ENCODE assay signal across 9 mouse cellular contexts in the genomic region with DNA sequence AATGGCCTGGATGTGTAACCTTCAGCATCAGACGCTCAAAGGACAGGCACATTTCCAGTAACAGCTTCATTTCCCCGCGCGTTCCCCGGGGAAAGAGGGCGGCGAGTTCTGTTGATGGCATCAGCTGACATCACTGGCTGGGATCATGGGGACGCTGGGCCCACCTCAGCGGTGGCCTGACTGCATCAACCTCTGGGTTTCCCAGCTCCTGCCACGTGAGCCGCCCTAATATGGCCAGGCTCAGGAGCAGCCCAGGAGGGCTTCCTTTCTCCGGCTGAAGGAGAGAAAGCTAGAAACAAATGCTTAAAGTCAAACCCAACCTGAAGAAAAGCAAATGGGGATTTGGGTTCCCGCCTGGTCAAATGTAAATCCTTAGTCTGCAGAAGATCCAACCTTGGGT. TPM values are rescaled to one million over a fixed set of nuclear protein-coding genes. Genes with fewer than 3 reads are reported as not detected.
A peak's percentile ranks its signal among the peaks of the same experiment; 100 is the strongest.
DNase-seq lines count a peak whose midpoint lies in the region; ATAC-seq lines count a peak whose summit lies in the region.
"Had no signal": no experiment of that assay in that cellular context is flagged by ENCODE, and none has a peak within 500 bp of the region (broad histone marks: within the 10 kb centered on the region; RNA-seq: fewer than 3 reads in every experiment).

No protein-coding gene starts in this region.

- H3K27ac ChIP-seq in lung, embryonic 15.5 days, result no peak overlapping the region
- H3K27ac ChIP-seq in intestine, embryonic 14.5 days (ENCODE audit: low read depth), result peak overlapping the region; percentile 70; the same call in 1 of the 2 replicates
- no peak overlapping the region for H3K27ac ChIP-seq in liver, embryonic 13.5 days

- WGBS in lung, embryonic 15.5 days, result 11% methylated on average over 13 of the region's 13 CpGs
- WGBS in intestine, embryonic 14.5 days, result 3% methylated on average over 13 of the region's 13 CpGs
- 20% methylated on average over 13 of the region's 13 CpGs for WGBS in liver, embryonic 13.5 days (ENCODE audit: insufficient replicate concordance)

- H3K4me2 ChIP-seq in lung, embryonic 15.5 days, result peak overlapping the region; percentile 97
- H3K4me2 ChIP-seq in intestine, embryonic 14.5 days (ENCODE audit: low read length), result peak overlapping the region; percentile 89
- peak overlapping the region; percentile 67 for H3K4me2 ChIP-seq in liver, embryonic 13.5 days

- intact Hi-C loops in gastrocnemius, postnatal 14 days (cut with DNase I; ENCODE audit: low total_unique reads), result no loop called here

- peaks cover 19% of the 10 kb centered on the region for H3K4me1 ChIP-seq in lung, embryonic 15.5 days
- peaks cover 23% of the 10 kb centered on the region for H3K4me1 ChIP-seq in intestine, embryonic 14.5 days (replicated peaks; ENCODE audit: control insufficient read depth, insufficient read depth, low read length)
- peaks cover 15% of the 10 kb centered on the region; the same call in 1 of the 2 replicates for H3K4me1 ChIP-seq in liver, embryonic 13.5 days (replicated peaks)

- H3K9ac ChIP-seq in lung, embryonic 15.5 days, result peak overlapping the region; percentile 50
- H3K9ac ChIP-seq in intestine, embryonic 14.5 days (ENCODE audit: low read length), result peak overlapping the region; percentile 71
- H3K9ac ChIP-seq in liver, embryonic 13.5 days, result no peak overlapping the region

- no peaks in the 10 kb centered on the region for H3K27me3 ChIP-seq in lung, embryonic 15.5 days
- H3K27me3 ChIP-seq in intestine, embryonic 14.5 days (replicated peaks; ENCODE audit: control insufficient read depth, insufficient read depth, low read length), result no peaks in the 10 kb centered on the region
- peaks cover 40% of the 10 kb centered on the region for H3K27me3 ChIP-seq in liver, embryonic 13.5 days

- DNase-seq in lung, adult 18-20 months, result no peak
- peak; percentile 47 to 52 for DNase-seq in cerebellum, postnatal 4 days (ENCODE audit: low spot score in 2 of 2)
- peak; percentile 12 for DNase-seq in gastrocnemius, postnatal 14 days
- DNase-seq in intestine, embryonic 14.5 days (ENCODE audit: low spot score), result no peak
- DNase-seq in liver, embryonic 13.5 days, result no peak
- DNase-seq in right cerebral cortex, adult 2 months (ENCODE audit: low spot score in 2 of 2), result peak; percentile 17 to 27
- DNase-seq in spleen, postnatal 36 days (ENCODE audit: low spot score in 2 of 2), result no peak

- no peaks in the 10 kb centered on the region for H3K36me3 ChIP-seq in lung, embryonic 15.5 days
- no peaks in the 10 kb centered on the region for H3K36me3 ChIP-seq in intestine, embryonic 14.5 days (ENCODE audit: control insufficient read depth, insufficient read depth, low read length)
- no peaks in the 10 kb centered on the region for H3K36me3 ChIP-seq in liver, embryonic 13.5 days
- H3K36me3 ChIP-seq: G1E had no signal

- H3K4me3 ChIP-seq in lung, embryonic 15.5 days, result peak overlapping the region; percentile 61
- peak overlapping the region; percentile 70 for H3K4me3 ChIP-seq in intestine, embryonic 14.5 days (ENCODE audit: low read depth, low read length)
- H3K4me3 ChIP-seq in liver, embryonic 13.5 days (replicated peaks), result peak overlapping the region; percentile 50; the same call in 1 of the 2 replicates

- no peaks in the 10 kb centered on the region for H3K9me3 ChIP-seq in lung, embryonic 15.5 days
- no peaks in the 10 kb centered on the region for H3K9me3 ChIP-seq in intestine, embryonic 14.5 days (ENCODE audit: control insufficient read depth, low read length)
- no peaks in the 10 kb centered on the region for H3K9me3 ChIP-seq in liver, embryonic 13.5 days (replicated peaks)
- H3K9me3 ChIP-seq: G1E had no signal

- peak; percentile 29; the same call in 1 of the 2 replicates for ATAC-seq in lung, embryonic 15.5 days (ENCODE audit: borderline replicate concordance, extremely low read depth, low FRiP score, low TSS enrichment)
- ATAC-seq in intestine, embryonic 14.5 days (replicated peaks; ENCODE audit: low FRiP score, low TSS enrichment, low read depth), result no peak; the same call in 1 of the 2 replicates
- no peak for ATAC-seq in liver, embryonic 13.5 days (ENCODE audit: low read depth)

RNA-seq across cellular contexts. Expression of a gene that starts 0.5 kb away (rescaled TPM):
- polyA plus RNA-seq in lung, embryonic 15.5 days (2015; fragmentation: Nextera tagmentation; extraction: Ambion mirVana), result 67.0 and 71.5 TPM in 2 replicates
- 10 to 100 TPM; 15.4 to 26.5 TPM for total RNA-seq in gastrocnemius, postnatal 14 days (2021)
- 50.9 and 55.2 TPM in 2 replicates for polyA plus RNA-seq in intestine, embryonic 14.5 days (2014; fragmentation: Nextera tagmentation; extraction: Ambion mirVana)
- 4.6 and 5.6 TPM in 2 replicates for polyA plus RNA-seq in liver, embryonic 13.5 days (2015; fragmentation: Nextera tagmentation; extraction: Ambion mirVana)
- polyA plus RNA-seq: G1E had no signal

Comparison
In these comparisons a context has a peak if more than half of its experiments do, and no peak if none do; other contexts are left out.
1. DNase-seq: peak in cerebellum, postnatal 4 days (2 of 2), gastrocnemius, postnatal 14 days (single experiment) and right cerebral cortex, adult 2 months (2 of 2); none in lung, adult 18-20 months (0 of 2), intestine, embryonic 14.5 days (single experiment), liver, embryonic 13.5 days (single experiment) and spleen, postnatal 36 days (0 of 2).
2. Peak in every context shown above with its lines, with median percentiles within 50 percentile points of each other: H3K4me2 ChIP-seq and H3K4me3 ChIP-seq.